Mouse (Mus musculus) heart, embryonic 10.5 days (tissue): Measurements from ENCODE around the gene Clrn3. TPM values are rescaled to one million over a fixed set of nuclear protein-coding genes. Genes with fewer than 3 reads are reported as not detected.

ENCODE experiments used
- DNase-seq: peaks from one replicate; pipeline ENCODE4 v3.0.0-alpha.2; 2017; ENCODE audit warnings: low spot score
- H3K27ac ChIP-seq: fragments of 300-500 bp; sonication (generic); 2 replicates; pipeline ENCODE4 v1.5.1; 2016; ENCODE audit warnings: mild to moderate bottlenecking
- H3K27me3 ChIP-seq: fragments of 300-500 bp; sonication (generic); 2 replicates; pipeline ENCODE4 v1.6.1; 2016; ENCODE audit warnings: mild to moderate bottlenecking; ENCODE audit not compliant: poor library complexity, insufficient read depth, severe bottlenecking
- H3K36me3 ChIP-seq: fragments of 300-500 bp; sonication (generic); 2 replicates; pipeline ENCODE4 v1.6.1; 2016; ENCODE audit warnings: mild to moderate bottlenecking, moderate library complexity
- H3K4me1 ChIP-seq: fragments of 300-500 bp; sonication (generic); 2 replicates; pipeline ENCODE4 v1.6.1; 2016; ENCODE audit warnings: mild to moderate bottlenecking
- H3K4me3 ChIP-seq: fragments of 300-500 bp; sonication (generic); 2 replicates; pipeline ENCODE4 v1.5.1; 2016; ENCODE audit warnings: mild to moderate bottlenecking, moderate library complexity
- H3K9me3 ChIP-seq: fragments of 300-500 bp; sonication (generic); 2 replicates; pipeline ENCODE4 v1.6.1; 2016; ENCODE audit warnings: mild to moderate bottlenecking, moderate library complexity
- WGBS: fragments of 180-500 bp; shearing (Covaris S2); methylation state at CpG from one replicate; pipeline ENCODE4 v1.1.7; 2016; 5-methylcytosine and 5-hydroxymethylcytosine counted together
- microRNA counts: library from miRNA; unstranded; fragments of <30 nt; microRNA quantifications from one replicate; lab custom pipeline; 2017
- microRNA-seq: library from miRNA; unstranded; fragments of <30 nt; microRNA quantifications from one replicate; pipeline ENCODE4, GENCODE M21; 2017
- polyA plus RNA-seq: library from polyadenylated mRNA; unstranded; fragments of >200 nt; fragmentation: Nextera tagmentation; extraction: Ambion mirVana; gene quantifications from 2 replicates; pipeline ENCODE4 v1.2.1, GENCODE M21; 2016

The Clrn3 gene
- polyA plus RNA-seq, 1 experiment from 2014 or later = not detected

- Histone ChIP-seq H3K4me1 (peaks cover 14% of the 10 kb centered on the region; the same call in 1 of the 2 replicates), H3K9me3 (no peaks in the 10 kb centered on the region), H3K27me3 (peaks cover 15% of the 10 kb centered on the region; the same call in 1 of the 2 replicates), H3K36me3 (no peaks in the 10 kb centered on the region), H3K27ac (no peak overlapping the region), H3K4me3 (no peak overlapping the region)
- 63% methylated on average over 10 of the region's 10 CpGs for WGBS
- DNase-seq = no peak
Measured at GRCm38 (mm10) chr7:135479322-135479880, 49.1 kb downstream of the Clrn3 start.

GRCm38 (mm10) chr7:135477256-135477655 lies 51.2 kb downstream of the Clrn3 start:
- Histone ChIP-seq H3K4me1 (peaks cover 14% of the 10 kb centered on the region; the same call in 1 of the 2 replicates), H3K27ac (no peak overlapping the region), H3K36me3 (no peaks in the 10 kb centered on the region), H3K4me3 (no peak overlapping the region), H3K27me3 (peaks cover 5% of the 10 kb centered on the region; the same call in 1 of the 2 replicates), H3K9me3 (no peaks in the 10 kb centered on the region)
- 50% methylated on average over 5 of the region's 5 CpGs for WGBS
- no peak for DNase-seq

- Histone ChIP-seq H3K27ac (no peak overlapping the region), H3K27me3 (no peaks in the 10 kb centered on the region), H3K36me3 (no peaks in the 10 kb centered on the region), H3K4me1 (peaks cover 14% of the 10 kb centered on the region; the same call in 1 of the 2 replicates), H3K4me3 (no peak overlapping the region), H3K9me3 (no peaks in the 10 kb centered on the region)
- DNase-seq = no peak
- WGBS = 56% methylated on average over 8 of the region's 8 CpGs
Measured at GRCm38 (mm10) chr7:135475981-135476380, 52.5 kb downstream of the Clrn3 start.

GRCm38 (mm10) chr7:135470319-135470718 lies 58.1 kb downstream of the Clrn3 start:
- no peak overlapping the region for H3K4me3 ChIP-seq
- no peaks in the 10 kb centered on the region for H3K36me3 ChIP-seq
- H3K9me3 ChIP-seq = no peaks in the 10 kb centered on the region
- no peak for DNase-seq
- peaks cover 16% of the 10 kb centered on the region; the same call in 1 of the 2 replicates for H3K27me3 ChIP-seq
- H3K4me1 ChIP-seq = peaks cover 5% of the 10 kb centered on the region; the same call in 1 of the 2 replicates
- H3K27ac ChIP-seq = no peak overlapping the region
- WGBS = 88% methylated on average over 5 of the region's 5 CpGs

DNA sequence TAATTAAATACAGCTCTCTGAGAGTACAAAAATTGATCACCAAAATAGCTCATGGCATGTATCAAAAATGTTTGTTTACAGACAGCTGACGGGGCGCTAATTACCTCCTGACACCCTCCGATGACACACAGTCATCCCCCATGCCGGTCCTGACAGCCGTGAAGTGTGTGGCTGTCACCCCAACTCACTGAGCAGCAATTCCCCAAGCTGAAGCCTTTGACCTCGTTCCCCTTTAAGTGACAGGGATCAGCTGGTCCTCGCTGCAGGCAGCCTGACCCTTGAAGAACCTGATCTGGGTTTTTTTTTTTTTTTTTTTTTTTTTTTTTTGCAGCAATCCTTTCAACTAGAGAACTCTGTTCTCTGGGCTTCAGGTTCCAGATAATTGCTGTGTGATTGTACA lies 59.8 kb downstream of the Clrn3 start:
- Histone ChIP-seq H3K9me3 (no peaks in the 10 kb centered on the region), H3K27ac (no peak overlapping the region), H3K4me1 (peaks cover 9% of the 10 kb centered on the region; the same call in 1 of the 2 replicates), H3K27me3 (peaks cover 16% of the 10 kb centered on the region; the same call in 1 of the 2 replicates), H3K4me3 (no peak overlapping the region), H3K36me3 (no peaks in the 10 kb centered on the region)
- 40% methylated on average over 7 of the region's 7 CpGs for WGBS
- no peak for DNase-seq

- Histone ChIP-seq H3K27ac (no peak overlapping the region), H3K9me3 (no peaks in the 10 kb centered on the region), H3K4me3 (peak overlapping the region; percentile 15; the same call in 1 of the 2 replicates), H3K27me3 (peaks cover 16% of the 10 kb centered on the region; the same call in 1 of the 2 replicates), H3K4me1 (peaks cover 9% of the 10 kb centered on the region; the same call in 1 of the 2 replicates), H3K36me3 (no peaks in the 10 kb centered on the region)
- no peak for DNase-seq
- 28% methylated on average over 12 of the region's 12 CpGs for WGBS
Measured at GRCm38 (mm10) chr7:135465293-135465692, 63.2 kb downstream of the Clrn3 start.

DNA sequence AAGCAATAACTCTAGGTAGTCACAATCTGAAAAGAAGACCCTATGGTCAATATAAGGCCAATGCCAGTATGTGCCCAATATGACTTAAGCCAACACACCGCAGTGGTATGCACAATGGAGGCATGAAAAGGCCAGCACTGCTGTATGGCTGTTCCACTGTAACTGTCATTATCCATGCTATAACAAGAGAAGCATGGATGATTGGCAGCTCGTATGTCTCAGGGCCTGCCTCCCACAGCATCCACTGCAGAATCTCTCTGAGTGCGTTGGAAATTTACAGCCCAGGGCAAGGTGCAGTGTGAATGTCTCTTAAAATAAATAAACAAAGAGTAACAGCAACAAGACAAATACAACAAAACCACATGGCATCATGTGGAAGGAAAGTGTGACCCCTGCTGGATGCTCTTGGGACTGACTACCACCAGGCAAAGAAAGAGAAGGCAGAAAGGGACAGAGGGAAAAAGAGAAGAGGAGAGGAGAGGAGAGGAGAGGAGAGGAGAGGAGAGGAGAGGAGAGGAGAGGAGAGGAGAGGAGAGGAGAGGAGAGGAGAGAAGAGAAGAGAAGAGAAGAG lies 63.7 kb downstream of the Clrn3 start:
- Histone ChIP-seq H3K4me3 (no peak overlapping the region), H3K4me1 (peaks cover 9% of the 10 kb centered on the region; the same call in 1 of the 2 replicates), H3K27me3 (peaks cover 16% of the 10 kb centered on the region; the same call in 1 of the 2 replicates), H3K36me3 (no peaks in the 10 kb centered on the region), H3K27ac (no peak overlapping the region), H3K9me3 (no peaks in the 10 kb centered on the region)
- 46% methylated on average over 3 of the region's 3 CpGs for WGBS
- DNase-seq = no peak

MicroRNAs within 50 kb of the gene (microRNA counts, 519-probe panel; counts per million panel counts)
- not detected for microRNA mmu-miR-1962 (lab: Ali Mortazavi, UCI)

Small RNAs within 50 kb of the gene (microRNA-seq; reads per million reads assigned to microRNA genes)
- gene Mir1962 = not detected

Other genes starting within 250 kb of the Clrn3 start
- 0.83 and 2.0 TPM in 2 replicates for gene Foxi2, start 118.3 kb downstream of the Clrn3 start, polyA plus RNA-seq
- 1.1 and 1.8 TPM in 2 replicates for gene Ptpre, start 8.8 kb upstream of the Clrn3 start, polyA plus RNA-seq
- gene Mki67, start 187.7 kb upstream of the Clrn3 start, polyA plus RNA-seq = 36.1 and 41.1 TPM in 2 replicates